Mouse (Mus musculus) embryo, embryonic 10 days (tissue): ENCODE results near the gene Zbtb14.

Source experiments
- DNase-seq: peaks from one replicate; pipeline ENCODE4 v3.0.0-alpha.2; 2015; ENCODE audit warnings: low spot score

The Zbtb14 gene

DNA sequence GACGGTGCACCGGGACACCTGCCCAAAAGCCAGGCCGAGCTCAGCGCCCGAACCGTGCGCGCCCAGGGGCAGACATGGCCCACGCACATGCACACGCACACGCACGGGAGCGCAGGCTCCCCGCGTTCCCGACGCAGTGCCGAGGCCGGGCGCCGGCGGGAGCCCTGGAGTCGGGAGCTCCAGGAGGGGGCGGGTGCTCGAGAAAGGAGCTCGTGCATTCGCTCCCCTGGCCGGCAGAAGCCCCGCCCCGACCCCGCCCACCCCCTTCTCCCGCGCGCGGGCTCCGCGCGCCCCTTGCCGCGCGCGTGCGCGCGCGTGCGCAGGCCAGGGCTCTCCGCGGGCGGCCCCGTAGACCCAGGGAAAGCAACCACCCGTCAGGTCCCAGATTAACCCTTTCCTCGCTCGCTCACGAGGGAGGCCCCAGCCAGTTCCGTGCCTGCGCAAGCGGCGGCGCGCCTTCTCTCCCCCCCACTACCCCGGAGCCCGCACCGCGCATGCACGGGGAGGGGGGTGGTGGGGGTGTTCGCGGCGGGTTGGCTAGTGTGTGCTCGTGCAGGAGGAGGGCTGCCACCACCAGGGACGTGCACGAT is at the start of gene Zbtb14:
Zbtb14 (plus strand) TSS at position 540 of the 590 bp plus-strand sequence.
- DNase-seq = peak; percentile 96

DNA sequence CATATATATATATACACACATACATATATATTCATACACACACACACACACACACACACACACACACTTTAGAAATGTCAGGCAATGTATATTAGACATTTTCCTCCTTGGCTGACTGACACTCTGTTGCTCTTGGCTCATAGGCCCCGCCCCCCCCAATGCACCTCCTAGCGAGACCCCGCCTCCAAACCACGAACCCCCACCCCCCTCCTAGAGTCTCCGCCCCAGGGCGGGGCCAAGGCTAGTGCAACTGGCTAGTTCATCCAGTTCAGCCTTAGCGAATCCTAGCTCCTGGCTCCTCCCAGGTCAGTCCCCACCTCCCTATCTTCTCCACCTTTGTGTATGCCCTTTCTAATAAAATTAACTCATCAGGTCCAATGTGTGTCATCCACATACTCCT is 36.8 kb upstream of the Zbtb14 start:
- DNase-seq = no peak

DNA sequence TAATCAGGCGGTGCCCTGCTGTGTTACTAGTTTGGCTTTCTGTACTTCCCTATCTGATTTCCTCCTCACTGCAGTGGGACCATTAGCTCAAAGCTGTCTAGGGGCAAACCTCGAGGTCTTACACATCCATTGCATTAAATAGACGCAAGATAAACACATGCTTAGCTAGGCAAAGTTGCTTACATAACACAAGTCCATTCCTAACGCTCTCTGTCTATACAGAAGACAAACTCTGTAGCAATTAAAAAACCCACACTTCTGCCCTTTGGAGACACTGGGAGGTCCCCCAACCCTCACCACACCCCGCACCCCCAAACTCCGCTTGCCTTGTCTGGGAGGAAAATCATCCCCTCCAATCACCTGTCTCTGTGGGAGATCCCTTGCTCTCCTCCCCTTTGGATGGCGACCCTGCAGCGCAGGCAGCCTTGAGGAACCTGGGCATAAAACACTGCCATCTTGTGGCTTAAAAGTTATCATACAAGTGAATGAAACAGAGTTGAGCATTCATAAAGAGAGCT is 33.8 kb upstream of the Zbtb14 start:
- DNase-seq = peak; percentile 76

DNA sequence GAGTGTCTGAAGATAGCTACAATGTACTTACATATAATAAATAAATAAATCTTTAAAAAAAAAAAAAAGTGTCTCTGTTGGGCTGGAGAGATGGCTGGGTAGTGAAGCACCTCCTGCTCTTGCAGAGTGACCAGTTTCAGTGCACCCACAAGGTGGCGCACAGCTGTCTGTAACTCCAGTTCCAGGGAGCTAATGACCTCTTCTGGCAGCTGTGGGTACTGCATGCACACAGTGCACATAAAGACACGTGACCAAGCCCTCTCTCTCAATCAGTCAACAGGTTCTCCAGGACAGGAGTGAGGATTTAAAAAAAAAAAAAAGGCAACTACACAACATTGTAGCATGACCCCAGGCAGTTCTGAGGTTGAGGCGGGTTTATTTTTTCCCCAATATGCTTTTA is 17.8 kb upstream of the Zbtb14 start:
- peak; percentile 46 for DNase-seq

DNA sequence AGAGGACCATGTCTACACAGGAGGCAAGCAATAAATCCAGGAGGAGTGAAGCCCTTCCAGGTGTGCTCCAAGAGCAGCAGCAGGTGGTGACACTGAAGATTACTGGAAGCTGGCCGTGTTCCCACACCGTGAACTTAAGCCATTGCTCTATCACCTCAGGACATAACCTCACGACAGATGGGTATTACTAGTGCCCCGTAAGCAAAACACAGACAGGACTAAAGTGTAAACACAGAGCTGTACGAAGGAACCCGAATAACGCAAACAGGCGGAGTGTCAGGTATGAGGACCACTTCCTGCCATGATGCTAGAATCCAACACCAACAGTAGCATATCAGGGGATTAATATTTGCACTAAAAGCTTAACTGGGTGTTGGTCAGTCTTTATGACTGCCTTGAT is 2.0 kb upstream of the Zbtb14 start:
- DNase-seq = no peak

DNA sequence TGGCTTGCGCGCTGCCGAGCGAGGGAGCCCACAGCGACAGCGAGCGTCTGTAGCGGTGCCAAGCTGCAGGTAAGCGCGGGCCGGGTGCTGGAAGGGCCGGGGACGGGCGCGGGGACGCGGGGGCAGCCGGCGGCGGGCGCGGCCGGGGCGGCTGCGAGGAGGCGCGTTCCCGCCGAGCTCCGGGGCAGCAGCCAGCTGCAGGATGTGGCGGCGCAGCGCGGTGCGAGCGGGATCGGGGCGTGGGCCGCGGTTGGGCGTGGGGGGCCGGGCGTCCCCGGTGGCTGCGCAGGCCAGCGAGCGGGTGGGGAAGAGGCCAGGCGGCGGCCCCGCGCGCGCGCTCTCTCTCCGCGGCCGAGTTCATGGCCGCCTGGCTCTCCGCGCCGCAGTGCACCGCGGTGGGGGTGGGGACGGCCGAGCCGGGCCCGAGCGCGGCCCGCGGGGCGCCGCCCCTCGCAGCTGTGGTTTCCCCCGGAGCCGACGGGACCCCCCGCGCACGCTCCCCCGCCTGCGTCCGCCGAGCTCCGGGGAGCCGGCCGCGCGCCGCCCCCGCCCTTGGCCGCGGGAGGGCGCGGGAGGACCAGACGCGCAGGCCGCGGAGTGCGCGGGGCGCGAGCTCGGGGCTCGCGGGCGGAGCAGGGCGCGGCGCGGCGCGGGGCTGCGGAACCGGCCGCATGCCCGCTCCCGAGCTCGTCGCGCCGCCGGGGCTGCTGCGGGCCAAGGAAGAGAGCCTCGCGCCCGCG is 521 bp downstream of the Zbtb14 start:
- peak; percentile 68 for DNase-seq

DNA sequence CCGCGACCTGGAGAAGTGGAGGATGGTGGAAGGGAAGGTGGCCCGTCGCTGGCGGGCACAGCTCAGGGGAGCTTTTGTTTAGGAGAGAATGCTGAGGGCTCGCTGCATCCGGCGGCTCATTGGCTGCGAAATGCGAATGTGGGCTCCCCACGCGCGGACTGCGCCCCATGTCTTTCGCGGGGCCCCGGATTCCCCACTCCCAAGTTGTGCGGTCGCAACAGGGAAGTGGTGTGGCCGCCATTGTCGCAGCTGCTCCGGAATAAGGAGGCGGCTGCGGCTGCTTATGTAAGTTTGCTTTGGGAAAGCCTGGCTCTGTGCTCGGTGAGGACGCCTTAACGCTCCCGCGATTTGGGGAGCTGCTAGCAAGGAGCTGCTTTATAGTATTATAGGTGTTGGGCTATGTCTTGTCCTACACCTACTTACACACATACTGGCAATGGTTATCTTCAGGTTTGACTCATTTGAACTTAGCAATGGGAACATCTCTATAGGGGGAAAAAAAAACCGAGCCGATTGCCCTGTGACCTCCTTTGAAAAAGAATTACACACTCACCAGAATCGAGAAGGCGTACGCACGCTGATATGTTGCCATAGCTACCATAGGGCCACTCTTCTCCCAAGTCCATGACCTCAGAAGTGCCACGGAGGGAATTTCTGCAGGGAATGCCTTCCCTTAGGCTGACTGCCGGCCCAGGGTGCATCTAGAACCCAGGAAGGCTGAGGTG is 1.3 kb downstream of the Zbtb14 start:
- peak; percentile 80 for DNase-seq

DNA sequence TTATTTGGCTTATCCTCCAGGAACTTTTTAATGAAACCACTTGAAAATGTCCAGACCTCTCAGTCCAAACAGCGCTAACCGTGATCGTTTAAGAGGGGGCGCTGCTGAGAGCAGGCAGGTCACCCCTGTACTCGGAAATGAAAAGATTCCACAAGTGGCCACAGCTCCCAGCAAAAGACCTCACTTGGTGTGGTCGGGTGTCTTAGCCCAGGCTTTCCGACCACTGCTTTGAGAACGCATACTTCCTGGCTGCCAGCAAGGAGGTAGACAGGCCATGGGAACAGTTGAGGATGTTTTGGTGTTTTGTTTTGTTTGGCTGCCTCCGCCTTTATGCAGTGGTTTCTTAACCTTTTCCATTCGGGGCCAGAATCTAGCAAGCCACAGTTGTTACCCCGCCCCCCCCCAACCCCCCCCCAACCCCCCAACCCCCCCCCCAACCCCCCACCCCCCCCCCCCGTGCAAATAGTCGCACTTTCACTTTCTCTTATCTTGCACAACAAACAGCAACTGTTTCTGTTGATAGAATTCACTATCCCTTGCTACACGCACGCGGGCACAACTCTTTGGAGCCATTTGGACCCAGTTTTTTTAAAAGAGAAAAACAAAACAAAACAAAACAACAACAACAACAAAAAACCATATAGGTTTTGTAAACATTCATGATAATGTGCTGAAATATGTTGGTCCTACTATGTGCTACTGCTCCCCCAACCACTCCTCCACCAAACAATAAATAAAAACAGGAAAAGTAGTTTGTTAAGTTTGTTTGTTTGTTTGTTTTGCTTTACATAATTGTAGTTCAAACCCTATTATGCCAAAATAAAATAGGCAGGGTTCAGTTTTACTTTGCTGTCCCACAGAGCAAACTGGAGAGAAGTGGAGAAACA is 13.5 kb downstream of the Zbtb14 start:
- no peak for DNase-seq

DNA sequence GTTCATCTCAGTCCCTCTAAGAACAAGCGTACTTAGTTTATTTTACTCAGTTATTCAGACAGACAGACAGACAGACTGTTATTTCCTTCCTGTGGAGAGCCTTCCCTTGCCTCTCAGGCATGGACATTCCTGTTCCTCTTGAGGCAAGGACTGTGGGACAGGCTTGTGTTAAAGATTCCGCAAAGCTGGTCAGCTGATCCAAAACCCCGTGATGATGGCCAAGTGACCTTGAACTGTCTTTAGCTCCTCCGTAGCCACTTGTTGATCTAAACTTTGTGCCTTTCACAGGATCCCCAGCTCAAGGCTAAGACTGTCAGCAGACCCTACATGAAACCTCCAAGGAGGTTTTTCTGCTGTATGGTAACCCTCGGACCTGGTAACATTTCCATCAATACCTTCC is 14.3 kb downstream of the Zbtb14 start:
- no peak for DNase-seq

DNA sequence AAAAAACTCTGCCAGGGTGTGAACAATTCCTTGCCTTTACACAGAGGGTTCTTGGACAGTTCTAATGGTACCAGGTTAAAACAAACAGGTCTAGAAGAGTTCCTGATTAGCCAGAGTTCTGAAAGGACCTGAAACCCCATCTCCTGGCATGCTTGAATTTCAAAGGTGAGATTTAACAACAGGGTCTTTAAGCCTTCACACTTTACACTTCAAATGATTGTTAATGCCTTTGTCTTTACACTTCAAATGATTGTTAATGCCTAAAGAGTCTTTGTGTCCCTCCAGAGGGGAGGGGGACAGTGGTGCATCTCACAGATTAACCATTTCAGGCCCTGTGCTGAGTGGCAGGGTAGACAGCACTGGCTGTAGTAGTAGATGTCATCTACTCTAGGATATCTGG is 15.2 kb downstream of the Zbtb14 start:
- DNase-seq = no peak

DNA sequence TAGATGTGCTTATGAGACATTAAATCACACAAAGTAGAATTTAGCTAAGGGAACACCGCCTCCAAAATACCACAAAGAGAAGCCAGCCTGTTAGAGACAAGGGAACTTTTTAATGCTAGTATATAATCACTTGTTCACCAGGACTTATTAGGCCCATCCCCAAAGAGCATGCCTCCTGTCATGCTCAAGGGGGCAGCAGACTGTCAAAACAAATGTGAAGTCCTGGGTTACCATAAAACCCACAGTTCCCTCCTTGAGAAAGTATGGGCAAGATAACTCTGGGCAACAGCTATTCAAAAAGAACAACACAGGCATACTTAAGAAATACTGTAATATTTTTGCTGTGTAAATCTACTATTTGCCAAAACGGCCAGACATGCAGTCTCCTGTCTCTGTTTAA is 18.3 kb downstream of the Zbtb14 start:
- no peak for DNase-seq

DNA sequence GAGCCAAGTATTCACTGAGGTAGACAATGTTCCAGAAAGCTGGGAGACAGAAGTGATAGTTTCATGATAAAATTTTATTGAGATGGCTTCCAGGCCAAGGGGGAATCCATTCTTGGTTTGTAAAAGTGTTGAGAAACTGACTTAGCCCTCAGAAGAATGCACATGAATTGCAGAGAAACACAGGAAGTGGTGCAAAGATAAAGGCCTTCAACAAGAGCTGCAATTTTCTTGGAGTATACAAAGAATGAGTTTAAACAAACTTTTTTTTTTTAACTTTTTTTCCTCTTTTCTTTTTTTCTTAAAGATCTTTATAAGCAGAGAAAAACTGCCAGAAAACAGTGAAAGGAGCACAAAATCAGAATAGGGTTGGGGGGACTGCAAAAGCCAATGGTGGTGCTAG is 33.3 kb downstream of the Zbtb14 start:
- no peak for DNase-seq

DNA sequence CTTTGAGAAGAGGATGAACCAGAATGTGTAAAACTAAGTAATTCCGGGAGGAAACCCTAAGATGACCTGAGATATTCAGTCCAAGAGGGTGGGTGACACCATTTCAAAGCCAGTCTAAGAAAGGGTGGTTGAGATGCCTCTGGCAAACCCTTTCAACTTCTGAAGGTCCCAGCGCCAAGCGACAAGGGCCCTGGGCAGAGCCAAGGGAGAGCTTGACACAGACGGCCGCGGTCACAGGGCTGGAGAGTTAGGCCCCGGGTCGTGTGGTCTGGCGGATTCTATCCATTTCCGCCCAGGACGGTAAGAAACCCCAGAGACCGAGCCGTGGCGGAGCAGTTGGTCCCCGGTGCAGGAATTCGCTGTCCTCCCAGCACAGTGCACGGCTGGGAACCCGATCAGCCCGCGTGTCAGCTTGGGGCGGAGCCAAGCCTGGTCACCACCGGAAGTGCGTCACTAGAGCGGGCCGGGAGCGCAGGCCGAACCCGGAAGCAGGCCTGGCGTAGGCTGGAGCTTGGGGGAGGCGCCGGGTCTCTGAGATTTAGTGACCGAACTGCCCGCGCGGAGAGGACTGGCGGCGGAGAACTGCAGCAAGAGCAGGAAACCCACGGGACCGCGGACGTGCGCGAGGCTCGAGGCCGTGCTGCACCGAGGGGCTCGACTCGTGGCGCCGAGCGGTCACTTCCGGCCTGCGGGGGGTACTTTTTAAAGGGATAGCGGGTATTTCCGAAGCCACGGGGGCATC is 34.2 kb downstream of the Zbtb14 start:
- DNase-seq = peak; percentile 98

DNA sequence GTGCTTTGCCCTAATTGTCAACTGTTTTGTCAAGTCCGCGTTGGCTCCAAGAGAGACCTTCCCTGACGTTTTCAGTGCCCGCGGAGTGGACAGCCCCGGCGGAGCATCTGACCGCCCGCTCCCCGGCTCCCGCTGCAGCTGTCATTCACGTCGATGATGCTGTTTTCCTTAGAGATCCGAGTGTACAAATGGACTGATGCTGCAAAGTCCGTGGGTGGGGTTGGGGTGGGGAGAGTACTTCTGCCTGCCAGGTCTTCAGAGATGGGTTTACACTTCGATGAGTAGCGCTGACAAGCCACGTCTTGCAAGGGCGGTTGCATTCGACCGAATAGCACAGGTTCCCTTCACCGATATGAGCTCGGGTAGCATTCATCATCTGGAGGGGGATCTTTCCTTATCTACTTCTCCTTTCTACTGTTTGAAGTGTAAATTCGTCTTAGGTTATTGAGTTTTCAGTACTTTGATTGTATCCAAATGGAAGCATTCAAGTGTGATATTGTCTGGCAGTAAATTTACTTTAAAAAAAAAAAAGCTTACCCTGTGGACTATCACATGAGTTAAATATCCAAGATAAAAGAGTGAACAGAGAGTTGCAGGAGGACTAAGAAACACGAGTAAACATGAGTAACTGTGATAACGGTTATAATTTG is 35.0 kb downstream of the Zbtb14 start:
- peak; percentile 50 for DNase-seq

DNA sequence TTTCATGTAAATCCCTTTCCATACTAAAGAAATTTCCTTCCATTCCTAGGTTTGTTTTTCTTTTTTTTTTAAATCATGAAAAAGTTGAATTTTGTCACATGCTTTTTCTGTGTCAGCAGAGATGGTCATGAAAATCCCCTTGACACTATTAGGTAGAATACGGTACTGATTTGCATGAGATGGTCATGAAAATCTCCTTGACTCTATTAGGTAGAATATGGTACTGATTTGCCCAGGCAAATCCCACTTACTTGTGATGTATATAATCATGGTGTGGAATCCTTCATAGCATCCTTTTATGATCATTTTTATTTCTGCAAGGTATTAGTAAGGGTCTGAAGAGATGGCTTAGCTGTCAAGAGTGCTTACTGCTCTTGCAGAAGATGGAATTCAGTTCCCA is 38.7 kb downstream of the Zbtb14 start:
- DNase-seq = peak; percentile 72

DNA sequence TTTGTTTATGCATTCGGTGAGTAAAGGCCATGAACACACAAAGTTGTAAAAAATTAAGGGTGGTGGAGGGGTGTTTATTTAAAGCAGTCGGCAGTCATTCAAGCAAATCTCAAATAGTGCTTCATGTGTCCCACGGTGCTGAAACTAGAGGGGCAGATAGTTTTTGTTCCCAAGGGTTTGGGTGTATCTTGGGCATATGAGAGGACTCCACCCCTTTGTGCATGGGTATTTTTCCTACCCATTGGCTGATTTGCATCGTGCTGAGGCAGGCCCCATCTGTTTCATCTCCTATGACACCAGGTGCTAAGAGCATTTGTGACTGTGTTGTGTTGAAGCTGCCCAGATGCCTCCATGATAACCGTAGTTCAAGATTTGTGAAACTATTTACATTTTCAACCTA is 55.0 kb downstream of the Zbtb14 start:
- DNase-seq = no peak

DNA sequence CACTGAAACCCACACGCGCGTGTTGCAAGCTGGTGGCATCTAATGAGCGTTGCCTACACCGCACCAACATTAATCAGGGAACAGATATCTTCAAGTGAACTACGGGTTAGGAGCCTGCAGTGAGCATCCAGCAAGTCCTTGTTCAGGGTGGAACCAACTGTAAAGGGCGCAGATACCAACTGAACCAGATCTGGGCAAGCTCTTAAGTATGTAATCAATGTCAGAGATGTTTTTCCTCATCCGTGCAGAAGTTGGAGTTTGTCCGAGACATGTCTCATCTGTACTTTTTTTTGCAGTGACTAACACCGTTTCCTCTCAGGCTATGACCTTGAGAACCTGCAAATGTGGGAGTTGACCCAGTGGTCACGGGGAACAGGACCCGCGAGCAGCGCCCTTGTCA is 55.6 kb downstream of the Zbtb14 start:
- no peak for DNase-seq

DNA sequence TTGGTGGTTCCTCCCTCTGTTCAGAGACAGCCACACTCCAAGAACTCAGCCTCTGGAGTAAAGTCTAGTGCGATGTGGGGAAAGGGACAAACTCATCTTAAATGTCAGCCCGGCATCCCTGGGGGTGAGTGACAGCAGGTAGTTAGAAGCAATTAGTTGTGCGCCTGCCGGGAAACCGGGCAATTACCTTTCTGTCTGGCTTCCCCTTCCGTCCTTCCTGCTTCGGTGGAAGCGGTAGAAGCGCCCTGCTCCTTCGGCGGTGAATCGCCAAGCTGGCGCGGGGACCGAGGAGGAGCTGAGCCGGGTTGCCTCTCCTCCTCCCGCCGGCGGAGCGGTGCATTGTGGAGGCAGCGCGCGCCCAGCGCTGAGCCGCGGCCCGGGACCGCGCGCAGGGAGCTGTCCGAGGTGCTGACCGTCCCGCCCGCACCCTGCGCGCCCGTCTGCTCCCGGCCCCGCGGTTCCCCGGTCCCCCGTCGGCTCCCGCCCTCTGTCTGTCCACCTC is 56.2 kb downstream of the Zbtb14 start, which contains the start of gene Akain1:
Akain1 (plus strand) TSS at position 337 of the 502 bp plus-strand sequence.
- DNase-seq = peak; percentile 90

DNA sequence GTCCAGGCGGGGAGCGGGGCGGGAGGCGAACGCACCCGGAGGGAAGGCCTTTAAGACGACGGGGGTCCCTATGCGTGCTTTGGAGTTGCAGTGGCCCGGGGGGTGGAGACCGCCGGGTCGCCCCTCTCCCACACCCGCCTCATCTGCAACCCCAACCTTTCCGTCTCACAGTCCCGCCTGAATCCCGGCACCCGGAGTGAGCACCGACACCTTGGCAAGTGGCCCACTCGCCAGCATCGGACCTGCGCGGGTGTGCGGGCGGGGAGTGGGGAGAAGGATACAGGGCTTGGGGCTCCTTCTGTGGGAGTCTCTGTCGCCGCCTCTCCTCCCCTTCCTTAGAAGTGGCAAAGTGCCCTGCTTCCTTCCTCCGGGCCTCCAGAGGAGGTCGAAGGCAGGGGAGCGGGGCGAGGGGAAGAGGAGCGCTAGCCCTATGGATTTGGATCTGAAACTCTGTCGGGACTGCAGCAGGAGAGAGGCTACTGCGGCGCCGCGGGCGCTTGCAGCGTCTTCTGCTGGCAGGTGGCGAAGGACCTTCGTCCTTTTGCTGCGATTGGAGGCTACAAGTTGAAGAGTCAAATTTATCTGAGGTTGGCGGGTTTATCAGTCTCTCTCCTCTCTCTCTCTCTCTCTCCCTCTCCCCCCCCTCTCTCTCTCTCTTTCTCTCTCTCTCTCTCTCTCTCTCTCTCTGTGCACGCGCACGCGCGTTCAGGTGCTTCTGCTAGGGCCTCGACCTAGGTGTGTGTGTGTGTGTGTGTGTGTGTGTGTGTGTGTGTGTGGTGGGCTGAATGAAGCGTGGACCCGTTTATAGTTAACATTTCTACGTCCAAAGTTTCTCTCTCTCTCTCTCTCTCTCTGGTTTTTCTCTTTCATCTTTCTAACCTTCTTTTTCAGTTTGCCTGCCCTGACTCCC is 57.0 kb downstream of the Zbtb14 start:
- peak; percentile 43 for DNase-seq
